Mouse (Mus musculus) layer of hippocampus, postnatal 10 days (tissue): ENCODE measurements around the gene Gcnt3. TPM values are rescaled to one million over a fixed set of nuclear protein-coding genes. Genes with fewer than 3 reads are reported as not detected.

Experiments
- DNase-seq, 2 experiments: peaks; one replicate each; pipeline ENCODE4 v3.0.0; 2021; ENCODE audit warnings: low spot score in 2 of 2
- total RNA-seq, 2 experiments: library from RNA; stranded (reverse); gene quantifications; 2 replicates each; pipeline ENCODE4 v1.2.3; 2021

Gene Gcnt3
- total RNA-seq, 2 experiments from 2014 or later, result not detected

DNA sequence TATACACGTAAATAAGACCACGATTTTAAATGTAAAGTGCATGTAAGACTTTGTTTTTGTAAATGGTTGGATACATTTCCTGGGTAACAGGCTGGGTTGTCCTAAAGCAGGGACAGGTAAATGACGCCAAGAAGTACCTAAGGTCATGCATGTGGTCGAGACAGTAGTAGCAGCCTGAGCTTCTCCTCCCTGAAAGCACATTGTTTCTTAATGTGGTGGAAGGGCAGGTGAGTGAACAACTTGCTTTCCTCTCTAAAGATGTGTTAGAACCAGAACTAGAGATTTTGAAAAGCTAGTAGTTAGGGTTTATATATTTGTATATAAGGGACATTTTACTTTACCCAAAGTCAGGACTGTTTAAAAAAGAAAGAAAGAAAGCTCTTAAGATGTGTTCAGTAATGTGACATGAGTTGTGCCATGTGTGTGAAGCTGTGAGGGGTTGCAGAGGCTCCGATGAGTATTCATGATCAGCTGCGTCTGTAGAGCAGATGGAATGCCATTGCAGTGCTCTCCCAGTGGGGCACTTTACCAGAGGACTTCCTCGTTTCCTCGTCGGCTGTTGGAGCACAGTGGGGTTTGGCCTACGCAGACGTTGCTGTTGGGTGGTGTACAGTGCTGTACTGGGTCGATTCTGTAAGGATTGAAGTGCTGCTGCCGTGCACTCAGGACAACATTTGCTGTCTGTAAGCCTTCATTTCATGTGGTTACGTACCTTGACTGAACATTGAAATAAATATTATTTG, 30.2 kb downstream of the Gcnt3 start:
- DNase-seq, result peak in 1 of 2 experiments; percentile 13

DNA sequence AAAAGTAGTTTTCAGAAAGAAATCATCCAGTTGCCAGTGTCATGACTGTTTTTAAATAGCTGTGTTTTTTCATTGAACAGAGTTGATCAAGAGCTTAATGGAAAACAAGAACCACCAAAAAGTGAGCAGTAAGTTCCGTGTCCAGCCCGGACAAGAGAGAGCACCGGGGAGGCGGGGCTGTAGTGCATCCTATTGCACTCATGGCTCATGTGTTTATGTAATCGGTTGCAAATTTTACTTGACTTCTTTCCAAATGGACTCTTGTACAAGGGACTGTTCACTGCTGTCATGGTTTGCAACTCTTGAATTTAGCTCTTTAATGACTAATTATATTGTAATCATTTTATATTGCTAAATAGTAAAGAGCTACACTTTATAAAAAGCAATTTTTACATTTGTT, 30.9 kb downstream of the Gcnt3 start:
- DNase-seq, result no peak

GRCm38 (mm10) chr9:70003516-70003915, 34.4 kb downstream of the Gcnt3 start:
- DNase-seq, result no peak

GRCm38 (mm10) chr9:69999318-69999717, 38.6 kb downstream of the Gcnt3 start:
- DNase-seq, result no peak

GRCm38 (mm10) chr9:69994547-69994946, 43.3 kb downstream of the Gcnt3 start:
- no peak for DNase-seq

- no peak for DNase-seq
Observed at GRCm38 (mm10) chr9:69993479-69993878, 44.4 kb downstream of the Gcnt3 start.

DNA sequence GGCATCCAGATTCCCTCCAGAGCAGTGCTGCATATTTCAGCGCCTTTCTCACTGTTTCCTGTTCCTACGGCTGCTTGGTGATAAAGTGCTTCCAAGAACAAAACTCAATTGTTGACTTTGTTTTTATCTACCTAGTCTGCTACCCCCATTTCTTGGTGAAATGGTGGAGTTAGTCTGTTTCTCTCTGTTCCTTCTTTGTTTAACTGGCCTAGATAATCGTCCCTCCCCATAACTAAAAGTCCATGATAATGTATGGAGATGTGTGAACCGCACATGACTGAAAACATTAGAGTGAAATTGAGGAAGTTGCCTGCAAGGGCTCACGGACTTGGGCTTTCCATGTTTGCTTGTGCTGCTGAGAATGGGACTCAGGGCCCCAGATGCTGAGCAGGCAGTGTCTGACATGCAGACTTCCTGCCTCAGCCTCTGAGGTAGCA, 45.0 kb downstream of the Gcnt3 start:
- DNase-seq, result no peak

GRCm38 (mm10) chr9:69990346-69990745, 47.5 kb downstream of the Gcnt3 start:
- DNase-seq, result no peak

DNA sequence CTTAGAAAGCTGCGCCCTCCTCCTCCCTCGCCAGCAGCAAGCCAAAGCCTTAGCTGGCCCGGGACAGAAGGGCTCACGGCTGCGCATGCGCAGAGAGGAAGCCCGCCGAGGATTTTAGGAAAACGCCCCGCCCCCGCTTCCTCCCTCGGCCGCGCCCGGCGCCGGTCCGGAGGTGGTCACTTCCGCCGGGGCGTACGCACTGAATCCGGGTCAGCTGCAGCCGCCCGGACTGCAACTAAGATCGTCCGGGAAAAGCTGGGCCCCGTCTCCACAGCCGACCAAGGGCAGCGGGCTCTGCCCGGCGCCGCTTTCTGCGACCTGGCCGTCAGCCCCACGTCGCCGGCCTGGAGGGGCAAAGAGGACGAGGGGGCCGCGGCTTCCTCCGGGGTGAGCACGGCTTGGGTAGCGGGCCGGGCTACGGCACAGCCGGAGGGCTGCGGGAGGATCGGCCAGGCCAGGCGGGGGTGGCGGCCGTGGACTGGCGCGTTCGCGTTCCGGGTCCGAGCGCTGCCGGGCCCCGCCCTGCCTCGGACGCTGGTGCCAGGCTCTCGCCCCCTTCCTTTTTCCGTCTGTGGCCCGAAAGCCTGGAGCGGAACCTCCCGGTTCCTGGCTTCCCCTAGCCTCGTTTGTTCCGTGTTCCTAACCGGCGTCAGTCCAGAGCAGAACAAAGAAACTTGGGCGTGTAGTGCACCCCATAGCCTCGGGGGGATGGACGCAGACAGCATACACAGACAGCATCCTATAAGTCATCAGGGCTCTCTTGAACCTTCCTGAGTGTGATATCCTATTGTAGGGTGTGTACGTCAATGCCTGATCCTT, 48.4 kb downstream of the Gcnt3 start, which contains the start of gene Bnip2:
TSS of gene Bnip2 (plus strand) at position 164 of the 819 bp plus-strand sequence.
- peak; percentile 92 to 95 for DNase-seq

GRCm38 (mm10) chr9:69988706-69989302, 49.1 kb downstream of the Gcnt3 start:
- DNase-seq, result no peak

DNA sequence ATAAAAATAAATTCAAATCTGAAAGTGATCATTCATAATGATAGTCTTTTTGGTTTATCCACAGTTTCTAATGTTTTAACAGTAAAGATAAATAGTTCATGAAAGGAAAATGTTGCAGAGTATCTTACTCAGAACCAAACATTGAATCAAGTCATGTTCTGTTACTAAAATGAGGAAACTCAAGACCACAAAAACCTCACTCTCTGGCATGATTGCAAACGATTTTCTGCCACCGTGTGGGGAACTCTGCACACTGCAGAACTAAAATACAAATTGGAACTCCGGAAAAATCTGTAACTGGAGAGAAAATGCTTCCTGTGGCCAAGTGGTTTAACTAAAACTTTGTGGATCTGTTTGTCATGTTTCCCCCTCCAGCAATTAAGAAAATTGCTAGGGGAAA, 50.3 kb downstream of the Gcnt3 start:
- DNase-seq, result peak; percentile 77 to 78

DNA sequence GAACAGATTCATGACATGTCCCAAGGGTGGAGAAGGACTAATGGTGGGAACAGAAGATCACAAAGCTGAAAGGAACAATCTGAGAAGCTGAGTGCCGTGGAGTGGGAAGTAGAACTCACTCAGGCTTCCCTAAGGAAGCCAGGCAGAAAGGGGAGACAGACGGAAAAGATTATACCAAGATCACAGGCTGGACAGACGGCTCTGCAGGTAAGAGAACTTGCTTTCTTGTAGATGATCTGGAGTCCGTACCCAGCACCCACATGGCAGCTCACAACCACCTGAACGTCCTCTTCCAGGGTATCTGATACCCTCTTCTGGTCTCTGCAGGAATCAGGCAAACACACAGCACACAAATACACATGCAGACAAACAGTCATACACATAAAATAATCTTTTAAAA, 51.3 kb downstream of the Gcnt3 start:
- no peak for DNase-seq

DNA sequence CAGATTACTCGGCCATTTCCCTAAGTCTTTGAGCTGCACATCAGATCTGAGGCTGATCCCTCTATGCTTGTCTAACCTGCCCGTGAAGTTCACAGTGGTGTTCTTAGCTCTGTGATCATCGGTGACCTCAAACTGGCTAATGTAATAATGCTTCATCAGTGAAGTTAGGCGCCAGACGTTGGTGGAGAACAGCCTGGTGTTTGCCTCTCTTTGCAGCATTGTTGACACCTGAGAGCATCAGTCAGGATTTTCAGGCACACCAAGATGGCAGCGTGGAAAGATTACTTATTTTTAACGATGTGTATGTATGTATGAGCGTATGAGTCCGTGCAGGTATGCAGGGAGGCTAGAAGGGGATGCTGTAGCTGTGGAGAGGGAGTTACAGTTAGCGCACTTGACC, 51.8 kb downstream of the Gcnt3 start:
- DNase-seq, result no peak

- no peak for DNase-seq
Observed at GRCm38 (mm10) chr9:69985526-69985925, 52.4 kb downstream of the Gcnt3 start.

Other genes with a start within 250 kb of the Gcnt3 start
- 10 to 100 TPM; 39.5 to 47.6 TPM for gene Bnip2, start 48.6 kb downstream of the Gcnt3 start, total RNA-seq
- gene Gtf2a2, start 25.5 kb downstream of the Gcnt3 start, total RNA-seq, result 10 to 100 TPM; 71.6 to 73.5 TPM
- gene Fam81a, start 104.5 kb upstream of the Gcnt3 start, total RNA-seq, result 100 to 1,000 TPM; 109 to 116 TPM
- 1 to 10 TPM; 7.6 to 8.8 TPM for gene Myo1e, start 169.3 kb upstream of the Gcnt3 start, total RNA-seq